Mouse (Mus musculus) embryonic fibroblast, embryonic 13.5 days (primary cell): Measurements from ENCODE around the gene Oaf. TPM values are rescaled to one million over a fixed set of nuclear protein-coding genes. Genes with fewer than 3 reads are reported as not detected.
A peak's percentile ranks its signal among the peaks of the same experiment; 100 is the strongest.

Experiments
- H3K27ac ChIP-seq: 2 replicates; pipeline ENCODE4 v1.5.1; 2012; ENCODE audit warnings: low read length, control low read depth, inconsistent platforms; ENCODE audit not compliant: insufficient read depth
- H3K4me1 ChIP-seq: 2 replicates; pipeline ENCODE4 v1.6.1; 2011; ENCODE audit warnings: low read length; ENCODE audit not compliant: control insufficient read depth, insufficient read depth
- H3K4me3 ChIP-seq: 2 replicates; pipeline ENCODE4 v1.5.1; 2011; ENCODE audit warnings: mild to moderate bottlenecking, control low read depth, low read length; ENCODE audit not compliant: insufficient read depth
- CTCF ChIP-seq: IDR thresholded peaks from 2 replicates; pipeline ENCODE4 v1.5.1; 2011; ENCODE audit warnings: mild to moderate bottlenecking, control low read depth, low read length, moderate library complexity, borderline replicate concordance; ENCODE audit not compliant: insufficient read depth
- POLR2A ChIP-seq: IDR thresholded peaks from 2 replicates; pipeline ENCODE4 v1.6.1; 2011; ENCODE audit warnings: low read depth, mild to moderate bottlenecking, control low read depth, low read length, moderate library complexity
- polyA plus RNA-seq: library from polyadenylated mRNA; stranded (reverse); fragments of >200 nt; gene quantifications from 2 replicates; pipeline ENCODE4 v1.2.4, GENCODE M21; 2011; ENCODE audit warnings: low read depth; ENCODE audit not compliant: missing spikeins, insufficient read length

Gene Oaf
- polyA plus RNA-seq, 1 experiment = 147 TPM

- H3K4me1 ChIP-seq = peaks cover 49% of the 10 kb centered on the region
- no peak overlapping the region for H3K4me3 ChIP-seq
These were observed 4.4 kb downstream of the Oaf start for GRCm38 (mm10) chr9:43235336-43235735.

GRCm38 (mm10) chr9:43234496-43234895 lies 5.2 kb downstream of the Oaf start:
- Histone ChIP-seq H3K4me3 (no peak overlapping the region), H3K27ac (no peak overlapping the region), H3K4me1 (peaks cover 51% of the 10 kb centered on the region)
- TF ChIP-seq POLR2A (no peak), CTCF (no peak)

More at GRCm38 (mm10) chr9:43235336-43235735, 4.4 kb downstream of the Oaf start:
- H3K27ac ChIP-seq = no peak overlapping the region
- TF ChIP-seq CTCF (no peak), POLR2A (no peak)

- peaks cover 51% of the 10 kb centered on the region for H3K4me1 ChIP-seq
- H3K27ac ChIP-seq = no peak overlapping the region
- TF ChIP-seq CTCF = no peak
- TF ChIP-seq POLR2A = no peak
- H3K4me3 ChIP-seq = no peak overlapping the region
These were observed 6.2 kb downstream of the Oaf start for GRCm38 (mm10) chr9:43233515-43233914.

- no peak for TF ChIP-seq POLR2A
- no peak for TF ChIP-seq CTCF
- H3K4me3 ChIP-seq = no peak overlapping the region
- H3K4me1 ChIP-seq = peaks cover 51% of the 10 kb centered on the region
- no peak overlapping the region for H3K27ac ChIP-seq
These were observed 6.7 kb downstream of the Oaf start for GRCm38 (mm10) chr9:43233044-43233443.

GRCm38 (mm10) chr9:43232286-43232685 lies 7.4 kb downstream of the Oaf start:
- Histone ChIP-seq H3K4me3 (no peak overlapping the region), H3K4me1 (peaks cover 51% of the 10 kb centered on the region), H3K27ac (peak overlapping the region; percentile 55)
- no peak for TF ChIP-seq CTCF
- no peak for TF ChIP-seq POLR2A

- Histone ChIP-seq H3K4me1 (peaks cover 51% of the 10 kb centered on the region), H3K27ac (peak overlapping the region; percentile 55), H3K4me3 (no peak overlapping the region)
- TF ChIP-seq CTCF = no peak
- no peak for TF ChIP-seq POLR2A
These were observed 7.9 kb downstream of the Oaf start for GRCm38 (mm10) chr9:43231805-43232204.

- H3K4me1 ChIP-seq = peaks cover 46% of the 10 kb centered on the region
- no peak overlapping the region for H3K4me3 ChIP-seq
- peak overlapping the region; percentile 39 for H3K27ac ChIP-seq
- TF ChIP-seq POLR2A = no peak
- TF ChIP-seq CTCF = no peak
These were observed 8.8 kb downstream of the Oaf start for GRCm38 (mm10) chr9:43230886-43231285.

- H3K4me1 ChIP-seq = peaks cover 45% of the 10 kb centered on the region
- TF ChIP-seq POLR2A (no peak), CTCF (no peak)
- H3K4me3 ChIP-seq = no peak overlapping the region
- H3K27ac ChIP-seq = no peak overlapping the region
These were observed 9.7 kb downstream of the Oaf start for GRCm38 (mm10) chr9:43229962-43230361.

GRCm38 (mm10) chr9:43229398-43229895 lies 10.3 kb downstream of the Oaf start:
- no peak for TF ChIP-seq CTCF
- TF ChIP-seq POLR2A = no peak
- H3K4me3 ChIP-seq = no peak overlapping the region
- H3K4me1 ChIP-seq = peaks cover 40% of the 10 kb centered on the region
- no peak overlapping the region for H3K27ac ChIP-seq

GRCm38 (mm10) chr9:43228745-43229144 lies 11.0 kb downstream of the Oaf start:
- H3K27ac ChIP-seq = no peak overlapping the region
- peaks cover 33% of the 10 kb centered on the region for H3K4me1 ChIP-seq
- H3K4me3 ChIP-seq = no peak overlapping the region
- TF ChIP-seq CTCF (no peak), POLR2A (no peak)
